In genomic region chr16:85019273-85019672, GRCm38 (mm10) we compare ENCODE assay signal across 22 mouse cellular contexts.
DNase-seq lines count a peak whose midpoint lies in the region; ATAC-seq and TF ChIP-seq lines count a peak whose summit lies in the region.
"Had no signal": no experiment of that assay in that cellular context is flagged by ENCODE, and none has a peak within 500 bp of the region (broad histone marks: within the 10 kb centered on the region; RNA-seq: fewer than 3 reads in every experiment).

No protein-coding gene starts in this region.

- WGBS in heart, embryonic 10.5 days, result 87% methylated on average over 5 of the region's 5 CpGs
- 70% methylated on average over 5 of the region's 5 CpGs for WGBS in lung, embryonic 14.5 days
- 69% methylated on average over 5 of the region's 5 CpGs for WGBS in lung, postnatal 0 days
- WGBS in forebrain, embryonic 16.5 days, result 23% methylated on average over 5 of the region's 5 CpGs
- 29% methylated on average over 5 of the region's 5 CpGs for WGBS in neural tube, embryonic 14.5 days

- H3K9ac ChIP-seq in lung, embryonic 14.5 days, result no peak overlapping the region
- H3K9ac ChIP-seq in lung, postnatal 0 days (replicated peaks; ENCODE audit: low read depth), result no peak overlapping the region
- H3K9ac ChIP-seq in forebrain, embryonic 16.5 days (replicated peaks; ENCODE audit: low read depth, low read length), result no peak overlapping the region
- no peak overlapping the region for H3K9ac ChIP-seq in neural tube, embryonic 14.5 days (replicated peaks; ENCODE audit: low read depth, low read length)
- H3K9ac ChIP-seq: embryonic facial prominence, embryonic 13.5 days; liver, embryonic 12.5 days; lung, embryonic 15.5 days had no signal

- no peaks in the 10 kb centered on the region for H3K27me3 ChIP-seq in heart, embryonic 10.5 days (ENCODE audit: insufficient read depth, poor library complexity, severe bottlenecking)
- no peaks in the 10 kb centered on the region for H3K27me3 ChIP-seq in lung, embryonic 14.5 days (ENCODE audit: insufficient read depth, low read length)
- H3K27me3 ChIP-seq in lung, postnatal 0 days (replicated peaks; ENCODE audit: insufficient read depth, low read length), result no peaks in the 10 kb centered on the region
- H3K27me3 ChIP-seq in forebrain, embryonic 16.5 days (replicated peaks; ENCODE audit: control insufficient read depth, insufficient read depth, low read length), result no peaks in the 10 kb centered on the region
- no peaks in the 10 kb centered on the region for H3K27me3 ChIP-seq in neural tube, embryonic 14.5 days (ENCODE audit: control insufficient read depth, insufficient read depth, low read length)
- H3K27me3 ChIP-seq: embryonic facial prominence, embryonic 13.5 days; liver, embryonic 12.5 days; lung, embryonic 15.5 days had no signal

- TF ChIP-seq EP300 in lung, postnatal 0 days (IDR thresholded peaks at IDR 0.05), result no peak

- ATAC-seq in lung, embryonic 14.5 days (ENCODE audit: insufficient read depth), result no peak
- no peak for ATAC-seq in lung, postnatal 0 days
- peak; percentile 58 for ATAC-seq in forebrain, embryonic 16.5 days
- peak; percentile 38; the same call in 1 of the 2 replicates for ATAC-seq in neural tube, embryonic 14.5 days (ENCODE audit: low read depth)
- ATAC-seq: intestine, embryonic 16.5 days; liver, embryonic 12.5 days had no signal

- DNase-seq in heart, adult 11 months, result peak; percentile 10
- DNase-seq in heart, embryonic 10.5 days (ENCODE audit: low spot score), result no peak
- DNase-seq in lung, embryonic 14.5 days, result no peak
- DNase-seq in lung, postnatal 0 days (ENCODE audit: low spot score), result no peak
- DNase-seq in ovary, postnatal 36 days (ENCODE audit: low spot score), result no peak
- DNase-seq in left cerebral cortex, postnatal 25 days (ENCODE audit: low spot score in 2 of 2), result no peak
- DNase-seq: adrenal gland, postnatal 25 days; cerebellum, adult 11-12 months; cerebellum, postnatal 14 days; gastrocnemius, postnatal 14 days; kidney, postnatal 10 days; right cerebral cortex, postnatal 14 days; spleen, adult 18-20 months; thymus, postnatal 25 days had no signal

- H3K36me3 ChIP-seq in heart, embryonic 10.5 days, result peaks cover 27% of the 10 kb centered on the region
- H3K36me3 ChIP-seq in lung, embryonic 14.5 days (ENCODE audit: insufficient read depth), result peaks cover 29% of the 10 kb centered on the region
- H3K36me3 ChIP-seq in lung, postnatal 0 days (ENCODE audit: insufficient read depth, low read length), result peaks cover 15% of the 10 kb centered on the region; the same call in 1 of the 2 replicates
- peaks cover 17% of the 10 kb centered on the region for H3K36me3 ChIP-seq in forebrain, embryonic 16.5 days (ENCODE audit: control insufficient read depth, insufficient read depth)
- H3K36me3 ChIP-seq in neural tube, embryonic 14.5 days (ENCODE audit: control insufficient read depth, insufficient read depth, low read length), result peaks cover 16% of the 10 kb centered on the region
- H3K36me3 ChIP-seq: G1E had no signal

- intact Hi-C loops in left cerebral cortex, postnatal 25 days (cut with DNase I), result no loop called here

- 0 out of 2 replicates have a peak, but pooled peaks cover 3% of the 10 kb centered on the region for H3K4me1 ChIP-seq in heart, embryonic 10.5 days
- H3K4me1 ChIP-seq in lung, embryonic 14.5 days (ENCODE audit: insufficient read depth), result no peaks in the 10 kb centered on the region
- no peaks in the 10 kb centered on the region for H3K4me1 ChIP-seq in lung, postnatal 0 days (ENCODE audit: insufficient read depth, low read depth, low read length)
- no peaks in the 10 kb centered on the region; the same call in 1 of the 2 replicates for H3K4me1 ChIP-seq in forebrain, embryonic 16.5 days (replicated peaks; ENCODE audit: control insufficient read depth, insufficient read depth, low read length)
- no peaks in the 10 kb centered on the region for H3K4me1 ChIP-seq in neural tube, embryonic 14.5 days (ENCODE audit: control insufficient read depth, insufficient read depth, low read length)
- H3K4me1 ChIP-seq: embryonic facial prominence, embryonic 13.5 days; liver, embryonic 12.5 days; lung, embryonic 15.5 days had no signal

- no peak overlapping the region for H3K4me3 ChIP-seq in heart, embryonic 10.5 days
- no peak overlapping the region for H3K4me3 ChIP-seq in lung, embryonic 14.5 days (ENCODE audit: low read depth, low read length)
- H3K4me3 ChIP-seq in lung, postnatal 0 days (ENCODE audit: low read depth, low read length), result no peak overlapping the region
- H3K4me3 ChIP-seq in forebrain, embryonic 16.5 days (replicated peaks; ENCODE audit: low read length), result no peak overlapping the region
- no peak overlapping the region for H3K4me3 ChIP-seq in neural tube, embryonic 14.5 days (ENCODE audit: low read depth, low read length)
- H3K4me3 ChIP-seq: embryonic facial prominence, embryonic 13.5 days; liver, embryonic 12.5 days; lung, embryonic 15.5 days had no signal

- H3K27ac ChIP-seq in heart, embryonic 10.5 days, result no peak overlapping the region
- 0 out of 2 replicates have a peak overlapping the region, but pooled peaks have one; percentile 42 for H3K27ac ChIP-seq in lung, embryonic 14.5 days (ENCODE audit: low read depth)
- no peak overlapping the region for H3K27ac ChIP-seq in lung, postnatal 0 days (ENCODE audit: low read length)
- no peak overlapping the region for H3K27ac ChIP-seq in forebrain, embryonic 16.5 days (ENCODE audit: low read length)
- H3K27ac ChIP-seq in neural tube, embryonic 14.5 days (ENCODE audit: low read depth, low read length), result peak overlapping the region; percentile 0; the same call in 1 of the 2 replicates
- H3K27ac ChIP-seq: embryonic facial prominence, embryonic 13.5 days; liver, embryonic 12.5 days; lung, embryonic 15.5 days; macrophage had no signal

- H3K9me3 ChIP-seq in heart, embryonic 10.5 days, result no peaks in the 10 kb centered on the region
- no peaks in the 10 kb centered on the region for H3K9me3 ChIP-seq in lung, embryonic 14.5 days (ENCODE audit: low read depth, low read length)
- no peaks in the 10 kb centered on the region for H3K9me3 ChIP-seq in lung, postnatal 0 days (ENCODE audit: low read length)
- no peaks in the 10 kb centered on the region for H3K9me3 ChIP-seq in forebrain, embryonic 16.5 days (ENCODE audit: control insufficient read depth, low read length)
- no peaks in the 10 kb centered on the region for H3K9me3 ChIP-seq in neural tube, embryonic 14.5 days (ENCODE audit: control insufficient read depth, low read length)
- H3K9me3 ChIP-seq: embryonic facial prominence, embryonic 13.5 days; liver, embryonic 12.5 days; lung, embryonic 15.5 days had no signal

- H3K4me2 ChIP-seq in lung, embryonic 14.5 days, result no peak overlapping the region
- no peak overlapping the region for H3K4me2 ChIP-seq in lung, postnatal 0 days (replicated peaks; ENCODE audit: low read depth, low read length)
- H3K4me2 ChIP-seq in forebrain, embryonic 16.5 days (ENCODE audit: low read length), result no peak overlapping the region
- H3K4me2 ChIP-seq in neural tube, embryonic 14.5 days (ENCODE audit: low read depth, low read length), result no peak overlapping the region
- H3K4me2 ChIP-seq: embryonic facial prominence, embryonic 13.5 days; liver, embryonic 12.5 days; lung, embryonic 15.5 days had no signal

- no peak for TF ChIP-seq CTCF in lung, embryonic 14.5 days (IDR thresholded peaks at IDR 0.05; ENCODE audit: low read depth)
- TF ChIP-seq CTCF in lung, postnatal 0 days (IDR thresholded peaks at IDR 0.05), result no peak

Comparison
In these comparisons a context has a peak if more than half of its experiments do, and no peak if none do; other contexts are left out.
1. H3K27ac ChIP-seq: peak in lung, embryonic 14.5 days (single experiment) and neural tube, embryonic 14.5 days (single experiment); none in heart, embryonic 10.5 days (single experiment), lung, postnatal 0 days (single experiment) and forebrain, embryonic 16.5 days (single experiment).
2. ATAC-seq: peak in forebrain, embryonic 16.5 days (single experiment) and neural tube, embryonic 14.5 days (single experiment); none in lung, embryonic 14.5 days (single experiment) and lung, postnatal 0 days (single experiment).